Mouse (Mus musculus) limb, embryonic 15.5 days (tissue): ENCODE data around the gene Prkce. TPM values are rescaled to one million over a fixed set of nuclear protein-coding genes. Genes with fewer than 3 reads are reported as not detected.

Experiments used
- ATAC-seq: fragments of 200-750 bp; cut with Nextera tagmentation; 2 replicates; pipeline ENCODE4 v1.8.0; 2017; ENCODE audit warnings: low read depth, moderate TSS enrichment; ENCODE audit not compliant: insufficient number of reproducible peaks, low FRiP score, low TSS enrichment
- H3K27ac ChIP-seq: fragments of 300-500 bp; sonication (generic); 2 replicates; pipeline ENCODE4 v1.5.1; 2015; ENCODE audit warnings: moderate library complexity, mild to moderate bottlenecking, inconsistent platforms
- H3K27me3 ChIP-seq: fragments of 300-500 bp; sonication (generic); 2 replicates; pipeline ENCODE4 v1.6.1; 2015; ENCODE audit warnings: inconsistent platforms
- H3K36me3 ChIP-seq: fragments of 300-500 bp; sonication (generic); 2 replicates; pipeline ENCODE4 v1.6.1; 2015; ENCODE audit warnings: inconsistent platforms
- H3K4me1 ChIP-seq: fragments of 300-500 bp; sonication (generic); 2 replicates; pipeline ENCODE4 v1.6.1; 2015; ENCODE audit warnings: inconsistent platforms
- H3K4me2 ChIP-seq: fragments of 300-500 bp; sonication (generic); 2 replicates; pipeline ENCODE4 v1.6.1; 2015; ENCODE audit warnings: mild to moderate bottlenecking, inconsistent platforms
- H3K4me3 ChIP-seq: fragments of 300-500 bp; sonication (generic); 2 replicates; pipeline ENCODE4 v1.5.1; 2015; ENCODE audit warnings: mild to moderate bottlenecking, inconsistent platforms
- H3K9ac ChIP-seq: fragments of 300-500 bp; sonication (generic); 2 replicates; pipeline ENCODE4 v1.6.1; 2015; ENCODE audit warnings: inconsistent platforms
- H3K9me3 ChIP-seq: fragments of 300-500 bp; sonication (generic); 2 replicates; pipeline ENCODE4 v1.6.1; 2016; ENCODE audit warnings: inconsistent platforms
- WGBS: fragments of 180-500 bp; shearing (Covaris S2); methylation state at CpG from one replicate; pipeline ENCODE4 v1.1.7; 2015; 5-methylcytosine and 5-hydroxymethylcytosine counted together
- polyA plus RNA-seq: library from polyadenylated mRNA; unstranded; fragments of >200 nt; fragmentation: Nextera tagmentation; extraction: Ambion mirVana; gene quantifications from 2 replicates; pipeline ENCODE4 v1.2.1, GENCODE M21; 2015

The Prkce gene
- polyA plus RNA-seq, 1 experiment from 2014 or later, result 6.8 TPM

GRCm38 (mm10) chr17:86271277-86271676 is 103.7 kb downstream of the Prkce start:
- Histone ChIP-seq H3K4me3 (no peak overlapping the region), H3K27ac (no peak overlapping the region), H3K4me2 (no peak overlapping the region), H3K36me3 (no peaks in the 10 kb centered on the region), H3K9ac (no peak overlapping the region), H3K9me3 (no peaks in the 10 kb centered on the region), H3K27me3 (no peaks in the 10 kb centered on the region), H3K4me1 (peaks cover 25% of the 10 kb centered on the region)
- ATAC-seq, result no peak
- 25% methylated on average over 4 of the region's 4 CpGs for WGBS

- WGBS, result 62% methylated on average over 6 of the region's 6 CpGs
- Histone ChIP-seq H3K36me3 (no peaks in the 10 kb centered on the region), H3K9me3 (no peaks in the 10 kb centered on the region), H3K9ac (no peak overlapping the region), H3K4me1 (peaks cover 32% of the 10 kb centered on the region), H3K4me3 (no peak overlapping the region), H3K27ac (no peak overlapping the region), H3K4me2 (no peak overlapping the region), H3K27me3 (no peaks in the 10 kb centered on the region)
- ATAC-seq, result no peak
These were observed 105.4 kb downstream of the Prkce start for GRCm38 (mm10) chr17:86272961-86273360.

- H3K27ac ChIP-seq, result no peak overlapping the region
- 82% methylated on average over 9 of the region's 9 CpGs for WGBS
- H3K9ac ChIP-seq, result no peak overlapping the region
- no peak overlapping the region for H3K4me3 ChIP-seq
- H3K27me3 ChIP-seq, result no peaks in the 10 kb centered on the region
- no peak overlapping the region for H3K4me2 ChIP-seq
- H3K9me3 ChIP-seq, result no peaks in the 10 kb centered on the region
- ATAC-seq, result no peak
- H3K4me1 ChIP-seq, result peaks cover 36% of the 10 kb centered on the region
- H3K36me3 ChIP-seq, result no peaks in the 10 kb centered on the region
These were observed 106.2 kb downstream of the Prkce start for GRCm38 (mm10) chr17:86273566-86274349.

GRCm38 (mm10) chr17:86274350-86274744 is 106.8 kb downstream of the Prkce start:
- H3K27ac ChIP-seq, result no peak overlapping the region
- 66% methylated on average over 7 of the region's 7 CpGs for WGBS

GRCm38 (mm10) chr17:86276381-86276780 is 108.8 kb downstream of the Prkce start:
- peaks cover 54% of the 10 kb centered on the region for H3K4me1 ChIP-seq
- no peak overlapping the region for H3K9ac ChIP-seq
- WGBS, result 82% methylated on average over 4 of the region's 4 CpGs
- H3K27ac ChIP-seq, result peak overlapping the region; percentile 57; the same call in 1 of the 2 replicates
- H3K27me3 ChIP-seq, result no peaks in the 10 kb centered on the region
- no peak overlapping the region for H3K4me2 ChIP-seq
- H3K4me3 ChIP-seq, result no peak overlapping the region
- ATAC-seq, result no peak
- H3K36me3 ChIP-seq, result no peaks in the 10 kb centered on the region
- no peaks in the 10 kb centered on the region for H3K9me3 ChIP-seq

More at GRCm38 (mm10) chr17:86274350-86274744, 106.8 kb downstream of the Prkce start:
- Histone ChIP-seq H3K4me1 (peaks cover 40% of the 10 kb centered on the region), H3K27me3 (no peaks in the 10 kb centered on the region), H3K9ac (no peak overlapping the region), H3K4me3 (no peak overlapping the region), H3K4me2 (no peak overlapping the region), H3K9me3 (no peaks in the 10 kb centered on the region), H3K36me3 (no peaks in the 10 kb centered on the region)
- ATAC-seq, result no peak

- H3K9me3 ChIP-seq, result no peaks in the 10 kb centered on the region
- no peak overlapping the region for H3K4me3 ChIP-seq
- peak overlapping the region; percentile 57 for H3K27ac ChIP-seq
- no peaks in the 10 kb centered on the region for H3K36me3 ChIP-seq
- no peak overlapping the region for H3K4me2 ChIP-seq
- ATAC-seq, result no peak
- no peak overlapping the region for H3K9ac ChIP-seq
- no peaks in the 10 kb centered on the region for H3K27me3 ChIP-seq
- 35% methylated on average over 8 of the region's 8 CpGs for WGBS
- peaks cover 47% of the 10 kb centered on the region for H3K4me1 ChIP-seq
These were observed 109.6 kb downstream of the Prkce start for GRCm38 (mm10) chr17:86277032-86277798.

- H3K9me3 ChIP-seq, result no peaks in the 10 kb centered on the region
- ATAC-seq, result no peak
- H3K27ac ChIP-seq, result 0 out of 2 replicates have a peak overlapping the region, but pooled peaks have one; percentile 27
- H3K4me2 ChIP-seq, result no peak overlapping the region
- 55% methylated on average over 5 of the region's 5 CpGs for WGBS
- H3K4me3 ChIP-seq, result no peak overlapping the region
- H3K9ac ChIP-seq, result no peak overlapping the region
- no peaks in the 10 kb centered on the region for H3K36me3 ChIP-seq
- H3K27me3 ChIP-seq, result no peaks in the 10 kb centered on the region
- peaks cover 47% of the 10 kb centered on the region for H3K4me1 ChIP-seq
These were observed 110.5 kb downstream of the Prkce start for GRCm38 (mm10) chr17:86277999-86278526.

GRCm38 (mm10) chr17:86279751-86280150 is 112.2 kb downstream of the Prkce start:
- Histone ChIP-seq H3K9me3 (no peaks in the 10 kb centered on the region), H3K4me2 (no peak overlapping the region), H3K27me3 (no peaks in the 10 kb centered on the region), H3K4me3 (no peak overlapping the region), H3K9ac (no peak overlapping the region), H3K4me1 (peaks cover 47% of the 10 kb centered on the region), H3K27ac (no peak overlapping the region), H3K36me3 (no peaks in the 10 kb centered on the region)
- no peak for ATAC-seq
- WGBS, result 38% methylated on average over 10 of the region's 10 CpGs

GRCm38 (mm10) chr17:86283741-86284140 is 116.2 kb downstream of the Prkce start:
- H3K27me3 ChIP-seq, result no peaks in the 10 kb centered on the region
- H3K9me3 ChIP-seq, result no peaks in the 10 kb centered on the region
- no peak for ATAC-seq
- H3K27ac ChIP-seq, result no peak overlapping the region
- H3K9ac ChIP-seq, result no peak overlapping the region
- H3K4me3 ChIP-seq, result no peak overlapping the region
- no peaks in the 10 kb centered on the region for H3K36me3 ChIP-seq
- H3K4me2 ChIP-seq, result no peak overlapping the region
- 40% methylated on average over 5 of the region's 5 CpGs for WGBS
- peaks cover 29% of the 10 kb centered on the region for H3K4me1 ChIP-seq

GRCm38 (mm10) chr17:86285058-86285457 is 117.5 kb downstream of the Prkce start:
- no peak overlapping the region for H3K9ac ChIP-seq
- peaks cover 18% of the 10 kb centered on the region for H3K4me1 ChIP-seq
- no peak overlapping the region for H3K27ac ChIP-seq
- no peaks in the 10 kb centered on the region for H3K27me3 ChIP-seq
- no peaks in the 10 kb centered on the region for H3K9me3 ChIP-seq
- WGBS, result 84% methylated on average over 5 of the region's 5 CpGs
- ATAC-seq, result no peak
- H3K36me3 ChIP-seq, result no peaks in the 10 kb centered on the region
- H3K4me3 ChIP-seq, result no peak overlapping the region
- H3K4me2 ChIP-seq, result no peak overlapping the region

GRCm38 (mm10) chr17:86286747-86287271 is 119.2 kb downstream of the Prkce start:
- 60% methylated on average over 7 of the region's 7 CpGs for WGBS
- H3K27ac ChIP-seq, result no peak overlapping the region
- peaks cover 10% of the 10 kb centered on the region for H3K4me1 ChIP-seq
- no peak overlapping the region for H3K4me2 ChIP-seq
- H3K9ac ChIP-seq, result no peak overlapping the region
- H3K4me3 ChIP-seq, result no peak overlapping the region
- H3K36me3 ChIP-seq, result no peaks in the 10 kb centered on the region
- no peaks in the 10 kb centered on the region for H3K27me3 ChIP-seq
- ATAC-seq, result no peak
- no peaks in the 10 kb centered on the region for H3K9me3 ChIP-seq

GRCm38 (mm10) chr17:86292711-86293110 is 125.1 kb downstream of the Prkce start:
- no peak for ATAC-seq
- H3K9ac ChIP-seq, result no peak overlapping the region
- H3K27me3 ChIP-seq, result no peaks in the 10 kb centered on the region
- no peak overlapping the region for H3K27ac ChIP-seq
- H3K4me2 ChIP-seq, result no peak overlapping the region
- no peaks in the 10 kb centered on the region for H3K36me3 ChIP-seq
- no peaks in the 10 kb centered on the region for H3K9me3 ChIP-seq
- peaks cover 16% of the 10 kb centered on the region for H3K4me1 ChIP-seq
- 85% methylated on average over 6 of the region's 6 CpGs for WGBS
- no peak overlapping the region for H3K4me3 ChIP-seq
